Mouse (Mus musculus): ENCODE data around the gene Gab1. TPM values are rescaled to one million over a fixed set of nuclear protein-coding genes. Genes with fewer than 3 reads are reported as not detected.
A peak's percentile ranks its signal among the peaks of the same experiment; 100 is the strongest.

Gene Gab1
- polyA plus RNA-seq, 1 experiment from 2014 or later, result 10.4 TPM

GRCm38 (mm10) chr8:80789324-80789723 lies 91.0 kb downstream of the Gab1 start:
- peaks cover 6% of the 10 kb centered on the region for H3K4me1 ChIP-seq (replicated peaks)
- ATAC-seq (ENCODE audit: low FRiP score), result no peak
- no peaks in the 10 kb centered on the region for H3K27me3 ChIP-seq
- H3K4me3 ChIP-seq, result no peak overlapping the region
- no peak overlapping the region for H3K4me2 ChIP-seq
- H3K9me3 ChIP-seq, result no peaks in the 10 kb centered on the region
- no peak overlapping the region for H3K27ac ChIP-seq
- peaks cover 15% of the 10 kb centered on the region for H3K36me3 ChIP-seq
- WGBS, result 92% methylated on average over 6 of the region's 6 CpGs
- no peak overlapping the region for H3K9ac ChIP-seq

- Histone ChIP-seq H3K4me1 (replicated peaks) (no peaks in the 10 kb centered on the region), H3K9me3 (no peaks in the 10 kb centered on the region), H3K27me3 (no peaks in the 10 kb centered on the region), H3K4me2 (no peak overlapping the region), H3K27ac (no peak overlapping the region), H3K36me3 (peaks cover 29% of the 10 kb centered on the region), H3K4me3 (no peak overlapping the region), H3K9ac (no peak overlapping the region)
- WGBS, result 95% methylated on average over 9 of the region's 9 CpGs
- ATAC-seq (ENCODE audit: low FRiP score), result no peak
Observed at GRCm38 (mm10) chr8:80784559-80784958, 95.8 kb downstream of the Gab1 start.

GRCm38 (mm10) chr8:80783271-80783670 lies 97.0 kb downstream of the Gab1 start:
- no peak overlapping the region for H3K4me3 ChIP-seq
- no peak for ATAC-seq (ENCODE audit: low FRiP score)
- H3K36me3 ChIP-seq, result peaks cover 23% of the 10 kb centered on the region
- H3K9ac ChIP-seq, result no peak overlapping the region
- no peaks in the 10 kb centered on the region for H3K4me1 ChIP-seq (replicated peaks)
- no peak overlapping the region for H3K27ac ChIP-seq
- no peaks in the 10 kb centered on the region for H3K9me3 ChIP-seq
- no peak overlapping the region for H3K4me2 ChIP-seq
- 94% methylated on average over 4 of the region's 4 CpGs for WGBS
- no peaks in the 10 kb centered on the region for H3K27me3 ChIP-seq

- peaks cover 29% of the 10 kb centered on the region for H3K36me3 ChIP-seq
- H3K4me2 ChIP-seq, result no peak overlapping the region
- H3K27ac ChIP-seq, result 0 out of 2 replicates have a peak overlapping the region, but pooled peaks have one; percentile 49
- H3K9me3 ChIP-seq, result no peaks in the 10 kb centered on the region
- no peaks in the 10 kb centered on the region for H3K4me1 ChIP-seq (replicated peaks)
- WGBS, result 59% methylated on average over 10 of the region's 10 CpGs
- peak; percentile 77; the same call in 1 of the 2 replicates for ATAC-seq (ENCODE audit: low FRiP score)
- H3K27me3 ChIP-seq, result no peaks in the 10 kb centered on the region
- no peak overlapping the region for H3K4me3 ChIP-seq
- H3K9ac ChIP-seq, result no peak overlapping the region
Observed at GRCm38 (mm10) chr8:80781338-80781737, 99.0 kb downstream of the Gab1 start.

DNA sequence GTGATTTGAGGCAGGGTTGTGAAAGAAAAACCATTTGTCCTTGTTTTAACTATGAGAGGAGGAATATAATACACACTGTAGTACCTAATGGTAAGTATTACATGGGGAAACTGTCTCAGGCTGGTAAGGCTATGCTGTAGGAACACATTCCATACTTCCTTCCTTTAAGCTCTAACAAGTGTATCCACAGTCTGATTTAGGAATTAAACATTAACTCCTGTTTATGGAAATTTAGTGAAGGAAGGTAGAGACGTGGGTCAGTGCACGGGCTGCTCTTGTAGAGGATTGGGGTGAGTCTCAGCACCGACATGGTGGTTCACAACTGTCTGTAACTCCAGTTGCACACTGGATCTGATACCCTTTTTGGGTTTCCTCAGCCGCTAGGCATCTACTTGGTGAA lies 100.0 kb downstream of the Gab1 start:
- Histone ChIP-seq H3K9ac (no peak overlapping the region), H3K4me1 (replicated peaks) (no peaks in the 10 kb centered on the region), H3K4me3 (no peak overlapping the region), H3K27ac (no peak overlapping the region), H3K27me3 (no peaks in the 10 kb centered on the region), H3K4me2 (no peak overlapping the region), H3K9me3 (no peaks in the 10 kb centered on the region), H3K36me3 (peaks cover 30% of the 10 kb centered on the region)
- WGBS, result 90% methylated on average over 4 of the region's 4 CpGs
- ATAC-seq (ENCODE audit: low FRiP score), result no peak

GRCm38 (mm10) chr8:80776436-80776835 lies 103.9 kb downstream of the Gab1 start:
- no peak overlapping the region for H3K4me3 ChIP-seq
- H3K9ac ChIP-seq, result no peak overlapping the region
- no peaks in the 10 kb centered on the region for H3K4me1 ChIP-seq (replicated peaks)
- H3K4me2 ChIP-seq, result no peak overlapping the region
- H3K9me3 ChIP-seq, result no peaks in the 10 kb centered on the region
- WGBS, result 62% methylated on average over 8 of the region's 8 CpGs
- no peak for ATAC-seq (ENCODE audit: low FRiP score)
- peaks cover 23% of the 10 kb centered on the region for H3K36me3 ChIP-seq
- no peak overlapping the region for H3K27ac ChIP-seq
- H3K27me3 ChIP-seq, result no peaks in the 10 kb centered on the region

GRCm38 (mm10) chr8:80772732-80773460 lies 107.4 kb downstream of the Gab1 start:
- WGBS, result 91% methylated on average over 4 of the region's 4 CpGs
- no peak overlapping the region for H3K4me2 ChIP-seq
- no peak overlapping the region for H3K9ac ChIP-seq
- H3K36me3 ChIP-seq, result peaks cover 44% of the 10 kb centered on the region
- H3K4me3 ChIP-seq, result no peak overlapping the region
- H3K9me3 ChIP-seq, result no peaks in the 10 kb centered on the region
- H3K4me1 ChIP-seq (replicated peaks), result no peaks in the 10 kb centered on the region
- no peaks in the 10 kb centered on the region for H3K27me3 ChIP-seq
- no peak for ATAC-seq (ENCODE audit: low FRiP score)
- no peak overlapping the region for H3K27ac ChIP-seq

DNA sequence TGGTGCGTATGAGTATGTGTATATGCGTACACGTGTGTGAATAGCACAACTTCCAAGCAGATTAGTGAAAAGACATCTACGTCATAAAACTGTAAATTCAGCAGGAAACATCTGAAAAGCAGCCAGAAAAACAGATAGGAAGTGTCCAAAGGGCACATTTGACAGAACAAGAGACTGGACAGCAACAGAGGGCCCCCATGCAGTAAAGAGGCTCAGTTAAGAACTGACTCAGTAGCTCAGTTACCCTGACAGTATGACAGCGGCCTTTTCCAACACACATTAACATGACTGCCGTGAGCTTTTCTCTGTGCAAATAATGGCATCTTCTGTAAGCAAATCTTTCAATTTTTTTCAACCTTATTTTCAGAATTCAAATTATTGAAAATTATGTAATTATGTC lies 111.9 kb downstream of the Gab1 start:
- Histone ChIP-seq H3K27ac (no peak overlapping the region), H3K4me2 (no peak overlapping the region), H3K27me3 (no peaks in the 10 kb centered on the region), H3K9me3 (no peaks in the 10 kb centered on the region), H3K36me3 (peaks cover 47% of the 10 kb centered on the region), H3K4me3 (no peak overlapping the region), H3K4me1 (replicated peaks) (no peaks in the 10 kb centered on the region), H3K9ac (no peak overlapping the region)
- WGBS, result 96% methylated on average over 6 of the region's 6 CpGs
- no peak for ATAC-seq (ENCODE audit: low FRiP score)

- WGBS, result 32% methylated on average over 9 of the region's 9 CpGs
- ATAC-seq (ENCODE audit: low FRiP score), result peak; percentile 88; the same call in 1 of the 2 replicates
- no peaks in the 10 kb centered on the region for H3K36me3 ChIP-seq
Observed at GRCm38 (mm10) chr8:80753017-80753715, 127.2 kb downstream of the Gab1 start.

DNA sequence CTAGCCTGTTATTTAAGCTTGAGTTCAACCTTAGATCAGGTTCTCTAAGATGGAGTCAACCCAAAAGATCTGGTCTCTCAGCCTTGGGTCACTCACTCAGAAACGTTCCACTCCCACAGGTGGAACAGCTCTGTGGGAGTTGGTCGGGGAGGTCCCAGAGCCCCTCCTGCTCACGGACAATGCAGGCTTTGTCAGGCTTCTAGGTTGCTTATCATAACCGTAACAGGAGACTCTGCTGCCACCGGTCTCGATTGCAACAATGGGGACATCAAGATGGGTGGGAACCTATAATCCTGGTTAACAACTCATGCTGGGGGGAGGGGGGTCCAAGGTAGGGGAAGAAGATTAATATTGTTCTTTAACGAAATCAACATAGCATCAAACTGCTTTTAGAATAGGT lies 127.9 kb downstream of the Gab1 start:
- Histone ChIP-seq H3K9ac (no peak overlapping the region), H3K36me3 (no peaks in the 10 kb centered on the region), H3K9me3 (no peaks in the 10 kb centered on the region), H3K27me3 (no peaks in the 10 kb centered on the region), H3K4me1 (replicated peaks) (no peaks in the 10 kb centered on the region), H3K27ac (no peak overlapping the region), H3K4me3 (no peak overlapping the region), H3K4me2 (no peak overlapping the region)
- no peak for ATAC-seq (ENCODE audit: low FRiP score)
- 73% methylated on average over 7 of the region's 7 CpGs for WGBS

More at GRCm38 (mm10) chr8:80753017-80753715, 127.2 kb downstream of the Gab1 start:
- no peak overlapping the region for H3K4me3 ChIP-seq
- no peaks in the 10 kb centered on the region for H3K27me3 ChIP-seq
- H3K27ac ChIP-seq, result no peak overlapping the region
- no peak overlapping the region for H3K4me2 ChIP-seq
- H3K9me3 ChIP-seq, result no peaks in the 10 kb centered on the region
- H3K9ac ChIP-seq, result no peak overlapping the region
- no peaks in the 10 kb centered on the region for H3K4me1 ChIP-seq (replicated peaks)

DNA sequence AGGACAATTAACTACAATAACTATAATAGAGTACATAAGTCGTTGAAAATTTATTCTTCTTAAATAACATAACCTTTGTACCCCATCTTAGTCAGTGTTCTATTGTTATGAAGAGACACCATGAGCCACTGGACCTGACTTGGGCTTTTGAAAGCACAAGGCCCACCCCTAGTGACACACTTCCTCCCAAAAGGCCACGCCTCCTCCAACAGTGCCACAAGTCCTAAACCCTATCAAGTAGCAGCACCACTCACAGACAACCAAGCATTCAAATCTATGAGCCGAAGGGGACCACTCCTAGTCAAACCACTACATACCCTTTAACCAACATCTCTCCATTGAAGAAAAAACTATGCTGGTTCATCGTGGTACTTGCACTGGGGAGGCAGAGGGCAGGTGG lies 131.2 kb downstream of the Gab1 start:
- no peaks in the 10 kb centered on the region for H3K4me1 ChIP-seq (replicated peaks)
- H3K9ac ChIP-seq, result no peak overlapping the region
- H3K36me3 ChIP-seq, result no peaks in the 10 kb centered on the region
- no peak for ATAC-seq (ENCODE audit: low FRiP score)
- H3K4me3 ChIP-seq, result no peak overlapping the region
- H3K27ac ChIP-seq, result no peak overlapping the region
- H3K9me3 ChIP-seq, result no peaks in the 10 kb centered on the region
- H3K4me2 ChIP-seq, result no peak overlapping the region
- no peaks in the 10 kb centered on the region for H3K27me3 ChIP-seq
- WGBS, result 88% methylated on average over 4 of the region's 4 CpGs

DNA sequence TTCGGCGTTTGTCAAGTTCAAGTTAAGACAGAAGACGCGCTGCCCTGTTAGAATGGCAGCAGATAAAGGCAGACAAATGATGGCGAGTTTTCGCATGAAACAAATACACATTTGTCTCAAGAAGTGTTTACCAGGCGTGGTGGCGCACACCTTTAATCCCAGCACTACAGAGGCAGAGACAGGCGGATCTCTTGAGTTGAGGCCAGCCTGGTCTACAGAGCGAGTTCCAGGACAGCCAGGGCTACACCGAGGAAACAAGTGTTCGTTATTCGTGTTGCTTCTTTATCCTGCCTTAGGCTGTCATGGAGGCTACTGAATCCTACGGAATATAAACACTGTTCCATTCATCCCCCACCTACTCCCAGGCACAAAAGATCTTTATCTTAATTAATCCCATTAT lies 140.4 kb downstream of the Gab1 start:
- H3K4me1 ChIP-seq (replicated peaks), result peaks cover 7% of the 10 kb centered on the region
- H3K27me3 ChIP-seq, result no peaks in the 10 kb centered on the region
- peak overlapping the region; percentile 84 for H3K4me3 ChIP-seq
- 15% methylated on average over 14 of the region's 14 CpGs for WGBS
- H3K9me3 ChIP-seq, result no peaks in the 10 kb centered on the region
- peak overlapping the region; percentile 99 for H3K27ac ChIP-seq
- peak overlapping the region; percentile 58 for H3K4me2 ChIP-seq
- peaks cover 9% of the 10 kb centered on the region for H3K36me3 ChIP-seq
- H3K9ac ChIP-seq, result peak overlapping the region; percentile 65
- ATAC-seq (ENCODE audit: low FRiP score), result peak; percentile 68
